Mouse (Mus musculus) spleen, adult 2 months (tissue): Measurements from ENCODE around the gene Hdc.

Experiments used
- CTCF ChIP-seq: fragments of 200-500 bp; IDR thresholded peaks from 2 replicates; pipeline ENCODE4 v1.5.1; 2011; ENCODE audit warnings: mild to moderate bottlenecking, inconsistent platforms; ENCODE audit not compliant: insufficient read depth, insufficient read length, insufficient replicate concordance; ENCODE audit errors: extremely low read depth
- POLR2A ChIP-seq: fragments of 200-500 bp; IDR thresholded peaks from 2 replicates; pipeline ENCODE4 v1.6.1; 2011; ENCODE audit warnings: low read depth, low read length, inconsistent platforms

GRCm38 (mm10) chr2:126555533-126555932 is 63.6 kb downstream of the Hdc start:
- TF ChIP-seq CTCF = no peak
- no peak for TF ChIP-seq POLR2A
